Comparison of ENCODE assay signal across 9 mouse cellular contexts in genomic region chr5:146229869-146230650, GRCm38 (mm10). TPM values are rescaled to one million over a fixed set of nuclear protein-coding genes. Genes with fewer than 3 reads are reported as not detected.
DNase-seq lines count a peak whose midpoint lies in the region; ATAC-seq and TF ChIP-seq lines count a peak whose summit lies in the region.
"Had no signal": no experiment of that assay in that cellular context is flagged by ENCODE, and none has a peak within 500 bp of the region (broad histone marks: within the 10 kb centered on the region; RNA-seq: fewer than 3 reads in every experiment).

No protein-coding gene starts in this region.

- peak overlapping the region; percentile 48 for H3K4me2 ChIP-seq in forebrain, embryonic 11.5 days (ENCODE audit: low read depth, low read length, severe bottlenecking)
- peak overlapping the region; percentile 67 for H3K4me2 ChIP-seq in limb, embryonic 11.5 days (ENCODE audit: low read depth, severe bottlenecking)

- no peaks in the 10 kb centered on the region for H3K36me3 ChIP-seq in forebrain, embryonic 11.5 days (ENCODE audit: control insufficient read depth, insufficient read depth, low read length)
- no peaks in the 10 kb centered on the region for H3K36me3 ChIP-seq in limb, embryonic 11.5 days (ENCODE audit: control insufficient read depth, insufficient read depth, low read length)
- no peaks in the 10 kb centered on the region for H3K36me3 ChIP-seq in thymus, adult 2 months (ENCODE audit: control insufficient read depth, insufficient read depth, low read length)

- no peaks in the 10 kb centered on the region for H3K27me3 ChIP-seq in forebrain, embryonic 11.5 days (ENCODE audit: control insufficient read depth, insufficient read depth, low read length)
- H3K27me3 ChIP-seq in limb, embryonic 11.5 days (ENCODE audit: control insufficient read depth, insufficient read depth, low read length), result no peaks in the 10 kb centered on the region
- H3K27me3 ChIP-seq in thymus, adult 2 months (ENCODE audit: control insufficient read depth, insufficient read depth, low read length), result no peaks in the 10 kb centered on the region

- peak; percentile 4; the same call in 1 of the 2 replicates for ATAC-seq in forebrain, embryonic 11.5 days (replicated peaks; ENCODE audit: low FRiP score)
- ATAC-seq in limb, embryonic 11.5 days (ENCODE audit: insufficient number of reproducible peaks, low FRiP score, low TSS enrichment, low read depth), result 0 out of 2 replicates have a peak, but pooled peaks have one; percentile 0

- TF ChIP-seq POLR2A in lung, adult 2 months (IDR thresholded peaks at IDR 0.05; ENCODE audit: borderline replicate concordance, extremely low read depth, low read depth, low read length), result no peak
- no peak for TF ChIP-seq POLR2A in olfactory bulb, adult 2 months (IDR thresholded peaks at IDR 0.05; ENCODE audit: insufficient read depth, low read depth, low read length)
- no peak for TF ChIP-seq POLR2A in thymus, adult 2 months (IDR thresholded peaks at IDR 0.05; ENCODE audit: control insufficient read depth, extremely low read depth, insufficient read depth, low read length, poor library complexity)

- H3K4me3 ChIP-seq in lung, adult 2 months (replicated peaks; ENCODE audit: extremely low read depth, low read depth, low read length), result peak overlapping the region; percentile 19
- peak overlapping the region; percentile 83 for H3K4me3 ChIP-seq in forebrain, embryonic 11.5 days (ENCODE audit: low read depth, low read length)
- H3K4me3 ChIP-seq in limb, embryonic 11.5 days (ENCODE audit: low read depth, low read length), result peak overlapping the region; percentile 77
- peak overlapping the region; percentile 96; the same call in 1 of the 2 replicates for H3K4me3 ChIP-seq in olfactory bulb, adult 2 months (ENCODE audit: insufficient read depth, low read depth, low read length)
- no peak overlapping the region for H3K4me3 ChIP-seq in thymus, adult 2 months (ENCODE audit: control insufficient read depth, insufficient read depth, low read length)

- WGBS in lung, adult 2 months, result 55% methylated on average over 17 of the region's 17 CpGs
- WGBS in forebrain, embryonic 11.5 days, result 57% methylated on average over 17 of the region's 17 CpGs
- 60% methylated on average over 17 of the region's 17 CpGs for WGBS in limb, embryonic 11.5 days
- 59% methylated on average over 17 of the region's 17 CpGs for WGBS in olfactory bulb, adult 2 months
- WGBS in thymus, adult 2 months, result 61% methylated on average over 17 of the region's 17 CpGs

- no peak for DNase-seq in lung, adult 2 months
- DNase-seq in lung, postnatal 25 days (ENCODE audit: low spot score), result no peak
- no peak for DNase-seq in forebrain, embryonic 11.5 days (ENCODE audit: low spot score)
- DNase-seq in limb, embryonic 11.5 days (ENCODE audit: low spot score), result no peak
- no peak for DNase-seq in left cerebral cortex, adult 11 months (ENCODE audit: low spot score)
- no peak for DNase-seq in thymus, adult 2 months
- DNase-seq in adrenal gland, adult 2 months, result no peak

- peaks cover 6% of the 10 kb centered on the region for H3K4me1 ChIP-seq in lung, adult 2 months (ENCODE audit: control insufficient read depth, insufficient read depth, low read length)
- peaks cover 4% of the 10 kb centered on the region for H3K4me1 ChIP-seq in forebrain, embryonic 11.5 days (replicated peaks; ENCODE audit: control insufficient read depth, insufficient read depth, low read length)
- H3K4me1 ChIP-seq in limb, embryonic 11.5 days (ENCODE audit: control insufficient read depth, insufficient read depth, low read length), result peaks cover 3% of the 10 kb centered on the region; the same call in 1 of the 2 replicates
- H3K4me1 ChIP-seq in olfactory bulb, adult 2 months (ENCODE audit: control insufficient read depth, insufficient read depth, low read length), result no peaks in the 10 kb centered on the region
- peaks cover 2% of the 10 kb centered on the region; the same call in 1 of the 2 replicates for H3K4me1 ChIP-seq in thymus, adult 2 months (replicated peaks; ENCODE audit: control insufficient read depth, insufficient read depth, low read length)

- no peak for TF ChIP-seq CTCF in lung, adult 2 months (IDR thresholded peaks at IDR 0.05; ENCODE audit: insufficient read depth, low read length)
- TF ChIP-seq CTCF in olfactory bulb, adult 2 months (IDR thresholded peaks at IDR 0.05; ENCODE audit: insufficient read depth, low read depth, low read length), result no peak
- no peak for TF ChIP-seq CTCF in thymus, adult 2 months (IDR thresholded peaks at IDR 0.05; ENCODE audit: borderline replicate concordance, control insufficient read depth, extremely low read depth, insufficient read depth, low read length, poor library complexity)

- H3K27ac ChIP-seq in forebrain, embryonic 11.5 days (ENCODE audit: low read depth, low read length), result peak overlapping the region; percentile 96; the same call in 1 of the 2 replicates
- H3K27ac ChIP-seq in limb, embryonic 11.5 days (replicated peaks; ENCODE audit: low read depth, low read length), result peak overlapping the region; percentile 92
- H3K27ac ChIP-seq in olfactory bulb, adult 2 months (ENCODE audit: insufficient read depth, low read depth, low read length), result no peak overlapping the region
- H3K27ac ChIP-seq in thymus, adult 2 months (ENCODE audit: control insufficient read depth, insufficient read depth, low read length), result no peak overlapping the region

- H3K9ac ChIP-seq in forebrain, embryonic 11.5 days (ENCODE audit: low read length), result peak overlapping the region; percentile 89
- H3K9ac ChIP-seq in limb, embryonic 11.5 days (ENCODE audit: low read length), result no peak overlapping the region

- no peaks in the 10 kb centered on the region for H3K9me3 ChIP-seq in forebrain, embryonic 11.5 days (ENCODE audit: control insufficient read depth, low read length)
- no peaks in the 10 kb centered on the region for H3K9me3 ChIP-seq in limb, embryonic 11.5 days (ENCODE audit: control insufficient read depth, low read length)

RNA-seq across cellular contexts. Expression of gene Cdk8, which starts 1.0 kb away (rescaled TPM):
- polyA plus RNA-seq in lung, adult 2 months (2012; rRNA removed), result 28.4 and 33.8 TPM in 2 replicates
- 41.5 and 43.5 TPM in 2 replicates for polyA plus RNA-seq in forebrain, embryonic 11.5 days (2014; fragmentation: Nextera tagmentation; extraction: Ambion mirVana)
- 32.8 and 36.1 TPM in 2 replicates for polyA plus RNA-seq in limb, embryonic 11.5 days (2014; fragmentation: Nextera tagmentation; extraction: Ambion mirVana)
- not detected in 2 replicates for polyA plus RNA-seq in olfactory bulb, adult 2 months (2012; ENCODE audit: insufficient read depth, insufficient read length, low replicate concordance, missing spikeins)
- polyA plus RNA-seq in thymus, adult 2 months (2012; rRNA removed), result 46.9 and 47.1 TPM in 2 replicates
- total RNA-seq in adrenal gland, adult 2 months (2021), result 10 to 100 TPM; 41.1 to 79.6 TPM
- 42.2 and 70.3 TPM in 2 replicates for polyA plus RNA-seq in adrenal gland, adult 2 months (2012; rRNA removed)

RNA-seq across cellular contexts. Expression of gene Rnf6, which starts 8.7 kb away (rescaled TPM):
- 15.7 and 25.9 TPM in 2 replicates for polyA plus RNA-seq in lung, adult 2 months (2012; rRNA removed)
- 22.7 and 25.0 TPM in 2 replicates for polyA plus RNA-seq in forebrain, embryonic 11.5 days (2014; fragmentation: Nextera tagmentation; extraction: Ambion mirVana)
- 25.3 and 26.2 TPM in 2 replicates for polyA plus RNA-seq in limb, embryonic 11.5 days (2014; fragmentation: Nextera tagmentation; extraction: Ambion mirVana)
- polyA plus RNA-seq in olfactory bulb, adult 2 months (2012; ENCODE audit: insufficient read depth, insufficient read length, low replicate concordance, missing spikeins), result not detected in 2 replicates
- polyA plus RNA-seq in thymus, adult 2 months (2012; rRNA removed), result 28.9 and 31.5 TPM in 2 replicates
- 10 to 100 TPM; 45.4 to 75.7 TPM for total RNA-seq in adrenal gland, adult 2 months (2021)
- polyA plus RNA-seq in adrenal gland, adult 2 months (2012; rRNA removed), result 7.1 and 9.2 TPM in 2 replicates

RNA-seq across cellular contexts. Expression of gene 1700001J03Rik, which starts 45.0 kb away (rescaled TPM):
- 0.85 and 0.92 TPM in 2 replicates for polyA plus RNA-seq in lung, adult 2 months (2012; rRNA removed)
- polyA plus RNA-seq in forebrain, embryonic 11.5 days (2014; fragmentation: Nextera tagmentation; extraction: Ambion mirVana), result 0.33 TPM in 1 of 2 replicates, not detected in the other
- not detected in 2 replicates for polyA plus RNA-seq in limb, embryonic 11.5 days (2014; fragmentation: Nextera tagmentation; extraction: Ambion mirVana)
- polyA plus RNA-seq in olfactory bulb, adult 2 months (2012; ENCODE audit: insufficient read depth, insufficient read length, low replicate concordance, missing spikeins), result not detected in 2 replicates
- 0.65 and 1.1 TPM in 2 replicates for polyA plus RNA-seq in thymus, adult 2 months (2012; rRNA removed)
- 1 to 10 TPM; 1.4 to 1.9 TPM for total RNA-seq in adrenal gland, adult 2 months (2021)
- polyA plus RNA-seq in adrenal gland, adult 2 months (2012; rRNA removed), result 0.63 and 0.73 TPM in 2 replicates

RNA-seq across cellular contexts. Expression of gene Gm6309, which starts 59.5 kb away (rescaled TPM):
- polyA plus RNA-seq in lung, adult 2 months (2012; rRNA removed), result not detected in 2 replicates
- not detected in 2 replicates for polyA plus RNA-seq in forebrain, embryonic 11.5 days (2014; fragmentation: Nextera tagmentation; extraction: Ambion mirVana)
- polyA plus RNA-seq in limb, embryonic 11.5 days (2014; fragmentation: Nextera tagmentation; extraction: Ambion mirVana), result not detected in 2 replicates
- not detected in 2 replicates for polyA plus RNA-seq in olfactory bulb, adult 2 months (2012; ENCODE audit: insufficient read depth, insufficient read length, low replicate concordance, missing spikeins)
- not detected in 2 replicates for polyA plus RNA-seq in thymus, adult 2 months (2012; rRNA removed)
- not detected for total RNA-seq in adrenal gland, adult 2 months (2021)
- not detected in 2 replicates for polyA plus RNA-seq in adrenal gland, adult 2 months (2012; rRNA removed)
- total RNA-seq: layer of hippocampus, adult 8-10 months had no signal

Comparison
In these comparisons a context has a peak if more than half of its experiments do, and no peak if none do; other contexts are left out.
1. H3K27ac ChIP-seq: peak in forebrain, embryonic 11.5 days (single experiment) and limb, embryonic 11.5 days (single experiment); none in olfactory bulb, adult 2 months (single experiment) and thymus, adult 2 months (single experiment).